Mouse (Mus musculus) hindbrain, embryonic 14.5 days (tissue): Measurements from ENCODE around the gene Mospd1. TPM values are rescaled to one million over a fixed set of nuclear protein-coding genes. Genes with fewer than 3 reads are reported as not detected.

Experiments used
- ATAC-seq: fragments of 200-750 bp; cut with Nextera tagmentation; 2 replicates; pipeline ENCODE4 v1.8.0; 2017; ENCODE audit warnings: moderate number of reproducible peaks, mild to moderate bottlenecking, moderate TSS enrichment, moderate library complexity; ENCODE audit not compliant: low FRiP score
- DNase-seq: peaks from one replicate; pipeline ENCODE4 v3.0.0-alpha.2; 2015; ENCODE audit warnings: low spot score
- H3K27ac ChIP-seq: fragments of 300-500 bp; sonication (generic); 2 replicates; pipeline ENCODE4 v1.5.1; 2014; ENCODE audit warnings: mild to moderate bottlenecking, moderate library complexity
- H3K27me3 ChIP-seq: fragments of 300-500 bp; sonication (generic); 2 replicates; pipeline ENCODE4 v1.6.1; 2014; ENCODE audit warnings: mild to moderate bottlenecking, low read length, mixed read lengths; ENCODE audit not compliant: control insufficient read depth, insufficient read depth
- H3K36me3 ChIP-seq: fragments of 300-500 bp; sonication (generic); replicated peaks from 2 replicates; pipeline ENCODE4 v1.6.1; 2014; ENCODE audit not compliant: control insufficient read depth, insufficient read depth
- H3K4me1 ChIP-seq: fragments of 300-500 bp; sonication (generic); replicated peaks from 2 replicates; pipeline ENCODE4 v1.6.1; 2014; ENCODE audit warnings: antibody characterized with exemption, low read length, mixed read lengths; ENCODE audit not compliant: control insufficient read depth, insufficient read depth
- H3K4me2 ChIP-seq: fragments of 300-500 bp; sonication (generic); replicated peaks from 2 replicates; pipeline ENCODE4 v1.6.1; 2014; ENCODE audit warnings: mild to moderate bottlenecking, moderate library complexity
- H3K4me3 ChIP-seq: fragments of 300-500 bp; sonication (generic); replicated peaks from 2 replicates; pipeline ENCODE4 v1.5.1; 2014; ENCODE audit warnings: mild to moderate bottlenecking, low read length
- H3K9ac ChIP-seq: fragments of 300-500 bp; sonication (generic); 2 replicates; pipeline ENCODE4 v1.6.1; 2014
- H3K9me3 ChIP-seq: fragments of 300-500 bp; sonication (generic); 2 replicates; pipeline ENCODE4 v1.6.1; 2016; ENCODE audit warnings: low read length; ENCODE audit not compliant: control insufficient read depth
- WGBS: fragments of 180-500 bp; shearing (Covaris S2); extraction: QIAGEN DNeasy Blood & Tissue Kit; methylation state at CpG from one replicate; pipeline ENCODE4 v1.1.7; 2014; 5-methylcytosine and 5-hydroxymethylcytosine counted together
- polyA plus RNA-seq: library from polyadenylated mRNA; unstranded; fragments of >200 nt; fragmentation: Nextera tagmentation; extraction: Ambion mirVana; gene quantifications from 2 replicates; pipeline ENCODE4 v1.2.1, GENCODE M21; 2014

Gene Mospd1
- polyA plus RNA-seq, 1 experiment from 2014 or later = 51.0 TPM

- Histone ChIP-seq H3K4me3 (no peak overlapping the region), H3K27ac (no peak overlapping the region), H3K4me1 (no peaks in the 10 kb centered on the region), H3K9ac (no peak overlapping the region), H3K9me3 (no peaks in the 10 kb centered on the region), H3K4me2 (no peak overlapping the region), H3K27me3 (no peaks in the 10 kb centered on the region), H3K36me3 (no peaks in the 10 kb centered on the region)
- DNase-seq (no peak), ATAC-seq (no peak)
- WGBS = 83% methylated on average over 4 of the region's 4 CpGs
Measured at GRCm38 (mm10) chrX:53321111-53321510, 49.2 kb downstream of the Mospd1 start.

DNA sequence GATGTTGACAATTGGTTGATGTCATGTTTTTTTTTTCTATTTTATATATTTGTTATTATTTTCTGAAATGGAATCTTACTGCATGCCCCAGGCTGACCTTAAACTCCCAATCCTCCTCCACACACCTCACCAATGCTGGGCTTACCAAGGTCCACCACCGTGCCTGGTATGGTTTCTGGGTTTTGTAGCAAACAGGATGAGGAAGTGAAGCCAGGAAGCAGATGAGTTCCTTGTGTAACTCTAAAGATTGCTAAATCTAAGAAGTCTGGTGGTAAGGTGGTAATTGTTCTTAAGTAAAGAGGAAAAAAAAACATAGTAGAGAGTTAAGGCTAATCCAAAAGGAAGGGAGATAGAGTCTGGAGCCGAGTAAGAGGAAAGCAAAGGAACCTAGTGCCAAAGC lies 49.7 kb downstream of the Mospd1 start:
- no peak overlapping the region for H3K4me2 ChIP-seq
- ATAC-seq (no peak), DNase-seq (no peak)
- no peaks in the 10 kb centered on the region for H3K4me1 ChIP-seq
- H3K9me3 ChIP-seq = no peaks in the 10 kb centered on the region
- no peaks in the 10 kb centered on the region for H3K27me3 ChIP-seq
- 66% methylated on average over 2 of the region's 2 CpGs for WGBS
- no peaks in the 10 kb centered on the region for H3K36me3 ChIP-seq
- no peak overlapping the region for H3K4me3 ChIP-seq
- H3K9ac ChIP-seq = no peak overlapping the region
- H3K27ac ChIP-seq = no peak overlapping the region

Other genes starting within 250 kb of the Mospd1 start
- gene Plac1, start 130.4 kb downstream of the Mospd1 start, polyA plus RNA-seq = 0.37 TPM in 1 of 2 replicates, not detected in the other
- 4.4 and 4.5 TPM in 2 replicates for gene Fam122b, start 100.7 kb downstream of the Mospd1 start, polyA plus RNA-seq
- gene Fam122c, start 97.1 kb downstream of the Mospd1 start, polyA plus RNA-seq = not detected in 2 replicates
- not detected in 2 replicates for gene Etd, start 64.4 kb upstream of the Mospd1 start, polyA plus RNA-seq
- gene Rtl8c, start 237.5 kb upstream of the Mospd1 start, polyA plus RNA-seq = 218 and 237 TPM in 2 replicates
- 0.57 TPM in 1 of 2 replicates, not detected in the other for gene Gm14597, start 238.5 kb upstream of the Mospd1 start, polyA plus RNA-seq